Mouse (Mus musculus) midbrain, embryonic 12.5 days (tissue): ENCODE measurements around the gene Phlpp1. TPM values are rescaled to one million over a fixed set of nuclear protein-coding genes. Genes with fewer than 3 reads are reported as not detected.
"Not testable (repeated sequence)": the region's sequence is repeated elsewhere in the genome, so short reads cannot be mapped to it uniquely, and the experiment has no call there.

Experiments
- ATAC-seq: fragments of 200-750 bp; cut with Nextera tagmentation; 2 replicates; pipeline ENCODE4 v1.8.0; 2017; ENCODE audit warnings: low read depth, moderate TSS enrichment, moderate library complexity; ENCODE audit not compliant: low FRiP score
- H3K27ac ChIP-seq: fragments of 300-500 bp; sonication (generic); replicated peaks from 2 replicates; pipeline ENCODE4 v1.5.1; 2016; ENCODE audit warnings: mild to moderate bottlenecking
- H3K27me3 ChIP-seq: fragments of 300-500 bp; sonication (generic); 2 replicates; pipeline ENCODE4 v1.6.1; 2016; ENCODE audit warnings: mild to moderate bottlenecking
- H3K36me3 ChIP-seq: fragments of 300-500 bp; sonication (generic); 2 replicates; pipeline ENCODE4 v1.6.1; 2016
- H3K4me1 ChIP-seq: fragments of 300-500 bp; sonication (generic); 2 replicates; pipeline ENCODE4 v1.6.1; 2016
- H3K4me2 ChIP-seq: fragments of 300-500 bp; sonication (generic); replicated peaks from 2 replicates; pipeline ENCODE4 v1.6.1; 2016; ENCODE audit warnings: mild to moderate bottlenecking, moderate library complexity
- H3K4me3 ChIP-seq: fragments of 300-500 bp; sonication (generic); 2 replicates; pipeline ENCODE4 v1.5.1; 2016; ENCODE audit warnings: mild to moderate bottlenecking
- H3K9ac ChIP-seq: fragments of 300-500 bp; sonication (generic); replicated peaks from 2 replicates; pipeline ENCODE4 v1.6.1; 2016; ENCODE audit warnings: mild to moderate bottlenecking, moderate library complexity
- H3K9me3 ChIP-seq: fragments of 300-500 bp; sonication (generic); 2 replicates; pipeline ENCODE4 v1.6.1; 2016; ENCODE audit warnings: mild to moderate bottlenecking
- WGBS: fragments of 180-500 bp; shearing (Covaris S2); methylation state at CpG from one replicate; pipeline ENCODE4 v1.1.7; 2016; 5-methylcytosine and 5-hydroxymethylcytosine counted together
- polyA plus RNA-seq: library from polyadenylated mRNA; unstranded; fragments of >200 nt; fragmentation: Nextera tagmentation; extraction: Ambion mirVana; gene quantifications from 2 replicates; pipeline ENCODE4 v1.2.1, GENCODE M21; 2016

The Phlpp1 gene
- polyA plus RNA-seq, 1 experiment from 2014 or later = 8.6 TPM

DNA sequence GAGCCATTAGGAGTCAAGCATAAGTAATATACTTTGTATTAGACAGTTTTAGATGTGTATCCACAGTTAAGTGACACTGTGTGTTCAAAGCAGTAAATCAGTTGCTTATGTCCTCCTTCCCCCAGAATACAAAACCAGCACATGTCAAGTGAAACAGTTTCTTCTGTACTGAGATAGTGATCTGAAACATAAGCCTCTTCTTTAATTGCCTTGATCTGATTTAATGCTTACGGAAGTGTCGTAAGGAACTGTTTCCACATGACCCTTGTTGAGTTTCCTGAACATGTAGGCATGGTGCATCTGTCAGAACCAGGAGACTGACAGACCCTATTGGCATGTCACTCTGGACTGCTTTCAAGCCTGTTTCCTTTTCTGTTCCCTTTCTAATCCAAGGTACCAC, 118.0 kb downstream of the Phlpp1 start:
- WGBS = 94% methylated on average over 2 of the region's 2 CpGs
- H3K4me3 ChIP-seq = no peak overlapping the region
- no peak for ATAC-seq
- H3K4me1 ChIP-seq = no peaks in the 10 kb centered on the region
- H3K4me2 ChIP-seq = no peak overlapping the region
- H3K27me3 ChIP-seq = no peaks in the 10 kb centered on the region
- H3K9me3 ChIP-seq = no peaks in the 10 kb centered on the region
- no peak overlapping the region for H3K27ac ChIP-seq
- H3K36me3 ChIP-seq = no peaks in the 10 kb centered on the region
- no peak overlapping the region for H3K9ac ChIP-seq

GRCm38 (mm10) chr1:106309394-106310039, 138.0 kb downstream of the Phlpp1 start:
- Histone ChIP-seq H3K36me3 (no peaks in the 10 kb centered on the region), H3K4me1 (no peaks in the 10 kb centered on the region), H3K9me3 (no peaks in the 10 kb centered on the region), H3K27ac (no peak overlapping the region), H3K4me2 (no peak overlapping the region), H3K9ac (no peak overlapping the region), H3K27me3 (no peaks in the 10 kb centered on the region), H3K4me3 (no peak overlapping the region)
- WGBS = 96% methylated on average over 3 of the region's 3 CpGs
- no peak for ATAC-seq

- no peaks in the 10 kb centered on the region for H3K9me3 ChIP-seq
- no peak overlapping the region for H3K4me2 ChIP-seq
- no peaks in the 10 kb centered on the region for H3K4me1 ChIP-seq
- no peaks in the 10 kb centered on the region for H3K36me3 ChIP-seq
- no peak overlapping the region for H3K4me3 ChIP-seq
- no peak overlapping the region for H3K27ac ChIP-seq
- H3K27me3 ChIP-seq = no peaks in the 10 kb centered on the region
- ATAC-seq = no peak
- 84% methylated on average over 2 of the region's 2 CpGs for WGBS
- H3K9ac ChIP-seq = no peak overlapping the region
These were observed 138.7 kb downstream of the Phlpp1 start for GRCm38 (mm10) chr1:106310285-106310684.

GRCm38 (mm10) chr1:106311830-106312229, 140.3 kb downstream of the Phlpp1 start:
- H3K9ac ChIP-seq, H3K4me1 ChIP-seq, H3K27ac ChIP-seq, H3K27me3 ChIP-seq, ATAC-seq, H3K4me3 ChIP-seq, H3K36me3 ChIP-seq, H3K4me2 ChIP-seq, H3K9me3 ChIP-seq: not testable (repeated sequence)
- 90% methylated on average over 2 of the region's 2 CpGs for WGBS

DNA sequence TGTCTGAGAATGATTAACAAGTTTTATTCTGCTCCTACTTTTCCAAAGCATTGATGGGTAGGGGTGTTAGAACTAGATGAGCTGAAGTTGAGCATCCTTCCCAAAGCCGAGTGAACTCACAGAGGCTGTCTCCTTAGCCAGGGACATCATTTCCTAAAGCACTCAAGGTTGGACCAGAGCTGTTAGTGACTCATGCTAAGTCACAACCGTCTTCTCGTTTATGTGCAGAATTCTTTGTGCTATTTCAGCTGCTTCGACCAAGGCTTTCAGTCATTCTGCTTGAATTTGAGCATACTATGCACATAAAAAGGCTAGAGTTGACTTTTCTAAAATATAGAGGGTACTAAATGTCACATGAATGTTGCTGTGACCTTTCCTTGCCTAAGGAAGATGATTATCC, 142.9 kb downstream of the Phlpp1 start:
- ATAC-seq = no peak
- no peak overlapping the region for H3K27ac ChIP-seq
- H3K4me1 ChIP-seq = no peaks in the 10 kb centered on the region
- H3K4me3 ChIP-seq = no peak overlapping the region
- no peak overlapping the region for H3K9ac ChIP-seq
- no peak overlapping the region for H3K4me2 ChIP-seq
- WGBS = 91% methylated on average over 4 of the region's 4 CpGs
- no peaks in the 10 kb centered on the region for H3K9me3 ChIP-seq
- no peaks in the 10 kb centered on the region for H3K27me3 ChIP-seq
- H3K36me3 ChIP-seq = peaks cover 7% of the 10 kb centered on the region; the same call in 1 of the 2 replicates

DNA sequence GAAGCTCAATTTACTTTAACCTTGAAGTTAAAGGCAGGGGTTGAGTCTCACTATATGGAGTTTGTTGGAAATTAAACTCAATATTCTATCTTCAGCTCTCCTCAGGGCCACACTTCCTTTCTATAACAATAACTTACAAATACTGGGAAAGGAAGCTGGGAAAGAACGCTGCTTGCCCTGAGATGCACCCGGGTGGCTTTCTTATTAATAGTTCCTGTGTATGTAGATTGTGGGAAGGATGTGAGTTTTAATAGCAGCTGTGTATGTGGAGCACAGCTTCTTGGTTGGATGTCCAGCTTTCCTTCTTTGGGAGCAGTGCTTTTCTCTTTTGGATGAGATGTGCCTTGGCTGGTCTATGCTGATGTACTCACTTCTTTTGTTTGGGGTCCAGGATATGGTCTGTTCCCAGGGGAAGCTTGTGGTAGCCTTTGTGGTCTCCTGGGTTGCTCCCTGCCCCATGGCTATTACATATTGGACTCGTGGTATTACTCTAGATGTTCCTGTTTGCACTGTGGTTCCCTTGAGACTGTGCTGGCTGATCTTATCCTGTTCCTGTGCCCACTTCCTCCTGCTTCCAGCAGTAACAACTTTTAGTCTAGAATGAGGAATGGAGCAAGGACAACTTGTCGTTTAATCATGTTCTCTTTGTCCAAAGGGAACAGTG, 145.2 kb downstream of the Phlpp1 start:
- no peaks in the 10 kb centered on the region for H3K27me3 ChIP-seq
- H3K9me3 ChIP-seq = no peaks in the 10 kb centered on the region
- no peak overlapping the region for H3K9ac ChIP-seq
- no peak overlapping the region for H3K4me3 ChIP-seq
- WGBS = 86% methylated on average over 4 of the region's 4 CpGs
- no peak overlapping the region for H3K4me2 ChIP-seq
- H3K4me1 ChIP-seq = no peaks in the 10 kb centered on the region
- no peak overlapping the region for H3K27ac ChIP-seq
- ATAC-seq = no peak
- H3K36me3 ChIP-seq = peaks cover 11% of the 10 kb centered on the region; the same call in 1 of the 2 replicates

DNA sequence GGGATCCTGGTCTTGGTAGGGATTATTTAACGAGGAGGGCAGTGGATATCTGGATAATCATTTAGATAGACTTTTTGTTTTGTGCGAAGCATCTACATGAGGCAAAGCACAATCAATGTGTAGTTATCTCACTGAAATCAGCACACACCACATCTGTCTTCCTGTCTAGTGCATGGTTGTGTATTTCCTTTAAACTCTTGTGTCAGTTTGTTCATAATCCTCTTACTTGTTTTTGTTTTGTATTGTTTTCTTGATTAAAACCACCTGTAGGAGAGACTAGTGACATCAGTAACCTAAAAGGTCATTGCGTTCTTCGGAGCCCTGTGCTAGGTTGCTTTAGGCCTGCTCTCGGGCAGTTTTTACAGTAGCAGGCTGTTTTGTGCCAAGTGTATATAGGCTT, 146.8 kb downstream of the Phlpp1 start:
- Histone ChIP-seq H3K4me3 (no peak overlapping the region), H3K4me2 (no peak overlapping the region), H3K27me3 (no peaks in the 10 kb centered on the region), H3K4me1 (no peaks in the 10 kb centered on the region), H3K27ac (no peak overlapping the region), H3K36me3 (peaks cover 11% of the 10 kb centered on the region; the same call in 1 of the 2 replicates), H3K9me3 (no peaks in the 10 kb centered on the region), H3K9ac (no peak overlapping the region)
- no peak for ATAC-seq
- 87% methylated on average over 5 of the region's 5 CpGs for WGBS

- ATAC-seq = no peak
- Histone ChIP-seq H3K9me3 (no peaks in the 10 kb centered on the region), H3K27me3 (no peaks in the 10 kb centered on the region), H3K4me2 (no peak overlapping the region), H3K36me3 (peaks cover 11% of the 10 kb centered on the region; the same call in 1 of the 2 replicates), H3K4me3 (no peak overlapping the region), H3K9ac (no peak overlapping the region), H3K27ac (no peak overlapping the region), H3K4me1 (no peaks in the 10 kb centered on the region)
- WGBS = 93% methylated on average over 1 of the region's 1 CpGs
These were observed 149.0 kb downstream of the Phlpp1 start for GRCm38 (mm10) chr1:106320583-106320982.

DNA sequence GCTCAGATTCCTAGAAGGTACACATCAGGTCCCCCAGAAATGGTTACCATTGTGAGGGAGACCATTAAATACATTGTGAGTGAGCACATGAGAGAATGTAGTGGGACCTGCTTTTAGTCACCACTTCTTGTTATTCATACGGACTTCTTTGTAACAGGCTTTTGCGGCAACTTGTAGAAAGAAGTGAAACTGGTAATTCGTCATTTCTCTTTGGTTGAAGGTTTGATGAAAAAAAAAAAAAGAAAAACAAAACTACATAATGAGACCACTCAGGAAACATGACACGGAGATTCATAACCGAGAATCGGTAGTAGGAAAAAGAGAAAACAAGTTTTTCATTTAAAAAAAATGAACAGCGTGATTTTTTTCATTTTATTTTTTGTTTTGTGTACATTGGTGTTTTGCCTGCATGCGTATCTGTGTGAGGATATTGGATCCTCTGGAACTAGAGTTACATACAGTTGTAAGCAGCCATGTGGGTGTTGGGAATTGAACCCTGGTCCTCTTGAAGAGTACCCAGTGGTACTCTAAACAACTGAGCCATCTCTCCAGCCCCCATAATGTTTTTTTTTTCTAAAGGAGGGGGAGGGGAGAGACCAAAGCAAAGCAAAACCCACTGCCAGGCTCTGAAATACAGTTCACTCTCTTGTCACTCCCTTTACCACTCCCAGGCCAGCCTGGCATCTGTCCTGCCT, 150.0 kb downstream of the Phlpp1 start:
- no peak overlapping the region for H3K9ac ChIP-seq
- WGBS = 96% methylated on average over 8 of the region's 8 CpGs
- no peak overlapping the region for H3K4me3 ChIP-seq
- H3K4me2 ChIP-seq = no peak overlapping the region
- H3K27ac ChIP-seq = no peak overlapping the region
- no peaks in the 10 kb centered on the region for H3K9me3 ChIP-seq
- no peak for ATAC-seq
- H3K4me1 ChIP-seq = no peaks in the 10 kb centered on the region
- H3K36me3 ChIP-seq = peaks cover 11% of the 10 kb centered on the region; the same call in 1 of the 2 replicates
- no peaks in the 10 kb centered on the region for H3K27me3 ChIP-seq

DNA sequence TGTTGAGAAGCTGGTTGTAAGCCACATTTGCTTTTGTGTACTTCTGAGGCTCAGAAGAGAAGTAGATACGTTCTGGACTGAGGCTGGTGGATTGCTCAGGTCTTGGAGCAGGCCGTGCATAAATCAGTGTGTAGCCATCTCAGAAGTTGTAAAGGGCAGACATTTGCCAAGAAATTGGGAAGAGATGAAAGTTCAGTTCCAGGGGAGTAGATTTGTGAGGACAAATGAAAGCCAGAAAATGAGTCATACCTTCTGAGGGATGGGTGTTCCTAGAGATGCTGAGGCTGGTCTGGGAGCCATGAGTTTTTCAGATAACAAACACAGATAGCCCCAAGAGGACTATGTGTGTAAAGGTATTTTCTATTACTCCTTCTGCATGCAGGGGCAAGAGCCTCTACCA, 155.1 kb downstream of the Phlpp1 start:
- whole genome bisulfite sequencing = 73% methylated on average over 2 of the region's 2 CpGs
- H3K36me3 ChIP-seq = no peaks in the 10 kb centered on the region
- no peak for ATAC-seq

DNA sequence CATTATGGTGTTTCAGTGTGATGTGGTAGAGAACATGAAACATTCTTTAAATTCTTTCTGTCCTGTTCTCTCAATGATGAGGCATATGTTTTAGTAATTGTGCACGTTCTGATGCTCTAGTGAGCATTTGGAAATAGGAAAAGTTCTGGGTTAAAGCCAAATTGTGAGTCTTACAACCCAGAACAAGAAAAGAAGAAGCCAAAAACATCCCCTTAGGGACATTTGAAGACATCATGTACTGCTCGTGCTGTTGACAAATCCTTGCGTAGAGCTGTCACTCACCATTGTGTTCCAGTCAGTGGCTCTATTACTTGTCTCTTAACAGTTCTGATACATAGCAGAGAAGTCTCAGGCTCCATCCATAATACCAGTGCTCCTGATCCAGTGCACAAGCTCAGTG, 170.5 kb downstream of the Phlpp1 start:
- Histone ChIP-seq H3K4me1 (no peaks in the 10 kb centered on the region), H3K27me3 (no peaks in the 10 kb centered on the region), H3K4me3 (no peak overlapping the region), H3K36me3 (peaks cover 39% of the 10 kb centered on the region), H3K27ac (no peak overlapping the region), H3K9me3 (no peaks in the 10 kb centered on the region), H3K9ac (no peak overlapping the region), H3K4me2 (no peak overlapping the region)
- ATAC-seq = no peak
- 78% methylated on average over 3 of the region's 3 CpGs for WGBS

More for the DNA sequence above, 155.1 kb downstream of the Phlpp1 start:
- Histone ChIP-seq H3K9me3 (no peaks in the 10 kb centered on the region), H3K9ac (no peak overlapping the region), H3K27me3 (no peaks in the 10 kb centered on the region), H3K27ac (no peak overlapping the region), H3K4me3 (no peak overlapping the region), H3K4me1 (no peaks in the 10 kb centered on the region), H3K4me2 (no peak overlapping the region)

DNA sequence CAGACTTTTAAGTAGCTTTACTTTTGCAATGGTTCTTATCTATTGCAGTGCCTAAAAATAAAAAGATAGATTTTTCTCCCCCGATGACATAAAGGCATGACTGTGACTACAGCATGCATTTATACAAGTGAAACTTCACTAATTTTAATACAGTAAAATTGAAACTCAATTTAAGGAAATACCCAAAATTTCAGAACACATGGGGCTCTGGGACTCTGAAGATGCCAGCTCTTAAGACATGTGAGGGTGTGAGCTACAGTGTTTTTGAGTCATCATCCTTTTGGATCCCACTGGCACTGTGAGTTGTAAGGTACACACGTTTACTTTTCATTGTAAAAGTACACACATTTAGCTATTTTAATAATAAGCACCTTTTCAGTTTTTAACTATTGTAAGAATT, 173.7 kb downstream of the Phlpp1 start:
- Histone ChIP-seq H3K4me1 (no peaks in the 10 kb centered on the region), H3K27me3 (no peaks in the 10 kb centered on the region), H3K9ac (no peak overlapping the region), H3K4me3 (no peak overlapping the region), H3K36me3 (peaks cover 33% of the 10 kb centered on the region), H3K4me2 (no peak overlapping the region), H3K9me3 (no peaks in the 10 kb centered on the region), H3K27ac (no peak overlapping the region)
- ATAC-seq = no peak
- WGBS = 92% methylated on average over 2 of the region's 2 CpGs
